Mouse (Mus musculus) adrenal gland, postnatal 4 days (tissue): ENCODE data around the gene Zfp282. TPM values are rescaled to one million over a fixed set of nuclear protein-coding genes. Genes with fewer than 3 reads are reported as not detected.

Source experiments
- DNase-seq, 2 experiments: peaks; one replicate each; pipeline ENCODE4 v3.0.0; 2021 to 2022; ENCODE audit warnings: low spot score in 2 of 2, mixed read lengths in 2 of 2
- total RNA-seq, 2 experiments: library from RNA; stranded (reverse); gene quantifications; 2 replicates each; pipeline ENCODE4 v1.2.3; 2021

Zfp282 gene
- total RNA-seq, 2 experiments from 2014 or later, result 19.7 to 19.8 TPM

DNA sequence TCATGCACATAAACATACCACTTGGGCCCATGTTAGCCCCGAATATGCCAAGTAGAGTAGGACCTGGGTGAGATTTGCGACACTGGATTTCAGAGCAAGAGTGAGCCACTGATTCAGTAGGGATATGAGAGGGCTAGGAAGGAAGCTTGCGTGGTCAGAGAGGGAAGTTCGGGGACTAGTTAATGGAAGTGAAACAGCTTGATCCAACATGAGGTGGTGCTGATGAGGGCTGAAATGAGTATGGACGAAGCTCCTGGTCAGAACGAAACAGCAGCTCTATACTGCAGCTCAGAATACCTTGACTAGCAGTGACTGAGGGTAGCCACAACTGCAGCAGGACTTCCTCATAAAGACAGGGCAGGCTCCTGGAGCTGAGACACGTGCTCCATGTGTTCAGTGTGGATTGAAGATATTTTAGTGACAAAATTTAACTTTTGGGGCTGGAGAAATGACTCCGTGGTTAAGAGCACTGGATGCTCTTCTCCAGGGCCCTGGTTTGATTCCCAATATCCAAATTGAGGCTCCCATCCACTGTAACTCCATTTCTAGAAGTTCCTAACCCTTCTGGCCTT, 11.9 kb downstream of the Zfp282 start:
- DNase-seq, result no peak

DNA sequence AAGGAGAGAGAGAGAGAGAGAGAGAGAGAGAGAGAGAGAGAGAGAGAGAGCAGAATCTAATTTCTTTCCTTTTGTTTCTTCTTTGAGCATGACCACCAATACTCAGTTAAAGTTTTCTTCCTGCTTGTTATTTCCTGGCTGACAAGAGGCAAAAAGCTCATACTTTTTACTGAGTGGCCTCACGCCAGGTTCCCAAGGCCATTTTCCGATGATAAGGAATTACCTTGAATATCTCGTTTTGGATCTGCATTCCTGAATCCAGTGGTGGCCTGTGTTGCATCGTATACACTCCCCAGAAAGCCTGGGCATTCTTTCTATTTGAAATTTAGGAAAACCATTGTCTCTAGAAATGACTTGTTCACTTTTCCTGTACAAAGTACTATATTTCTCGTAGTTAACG, 22.4 kb downstream of the Zfp282 start:
- no peak for DNase-seq

DNA sequence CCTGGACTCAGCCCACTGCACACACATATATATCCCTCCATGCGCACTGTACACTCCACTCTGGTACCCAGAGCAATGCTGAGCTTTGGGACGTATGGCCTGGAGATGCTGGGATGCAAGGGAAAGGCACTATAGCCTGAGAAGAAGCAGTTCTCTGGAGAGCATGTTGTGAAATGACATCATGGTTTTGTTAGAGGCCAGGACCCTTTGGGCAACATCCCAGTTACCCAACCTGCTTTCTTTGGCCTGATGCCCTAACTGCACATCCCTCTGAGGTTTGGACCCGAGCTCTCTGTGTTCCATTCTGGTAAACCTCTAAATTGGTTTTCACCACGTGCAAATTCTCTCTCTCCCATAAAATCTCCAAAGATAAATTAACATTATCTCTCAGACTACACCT, 26.6 kb downstream of the Zfp282 start:
- no peak for DNase-seq

DNA sequence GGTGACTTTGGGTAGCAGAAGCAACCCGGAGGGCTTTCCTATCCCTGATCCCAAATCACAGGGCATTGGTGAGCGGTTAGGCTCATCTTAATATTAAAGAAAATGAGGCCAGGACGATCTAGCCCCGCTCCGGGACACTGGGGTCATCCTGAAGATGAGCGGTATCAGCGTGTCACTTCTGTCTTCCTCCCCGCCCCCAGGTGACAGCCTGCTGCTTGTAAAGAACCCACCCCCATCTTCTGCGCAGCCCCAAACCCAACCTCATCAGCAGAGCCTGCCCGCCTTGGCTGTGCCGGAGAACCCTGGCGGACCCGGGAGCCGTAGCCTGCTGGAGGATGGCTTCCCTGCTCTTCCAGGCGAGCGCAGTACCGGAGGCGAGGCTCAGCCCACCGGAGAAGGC, 27.4 kb downstream of the Zfp282 start:
- no peak for DNase-seq

DNA sequence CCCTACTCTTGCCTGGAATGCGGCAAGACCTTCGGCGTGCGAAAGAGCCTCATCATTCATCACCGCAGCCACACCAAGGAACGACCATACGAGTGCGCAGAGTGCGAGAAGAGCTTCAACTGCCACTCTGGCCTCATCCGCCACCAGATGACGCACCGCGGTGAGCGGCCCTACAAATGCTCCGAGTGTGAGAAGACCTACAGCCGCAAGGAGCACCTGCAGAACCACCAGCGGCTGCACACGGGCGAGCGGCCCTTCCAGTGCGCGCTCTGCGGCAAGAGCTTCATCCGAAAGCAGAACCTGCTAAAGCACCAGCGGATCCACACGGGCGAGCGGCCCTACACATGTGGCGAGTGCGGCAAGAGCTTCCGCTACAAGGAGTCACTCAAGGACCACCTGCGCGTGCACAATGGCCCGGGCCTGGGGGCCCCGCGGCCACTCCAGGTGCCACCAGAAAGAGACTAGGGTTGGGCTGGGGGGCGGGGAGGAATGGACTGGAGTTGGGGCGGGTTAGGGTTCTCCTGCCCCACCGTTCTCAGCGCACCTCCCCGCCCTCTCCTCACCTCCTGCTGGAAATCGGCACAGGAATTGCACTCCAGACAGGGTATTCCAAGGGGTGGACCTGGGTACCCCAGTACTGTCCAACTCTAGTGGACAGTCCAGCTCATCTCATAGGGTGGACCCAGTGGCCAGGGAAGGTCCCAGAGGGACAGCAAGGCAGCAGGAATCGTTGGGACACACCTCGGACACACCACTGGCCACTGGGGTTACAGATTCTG, 28.1 kb downstream of the Zfp282 start:
- DNase-seq, result no peak

DNA sequence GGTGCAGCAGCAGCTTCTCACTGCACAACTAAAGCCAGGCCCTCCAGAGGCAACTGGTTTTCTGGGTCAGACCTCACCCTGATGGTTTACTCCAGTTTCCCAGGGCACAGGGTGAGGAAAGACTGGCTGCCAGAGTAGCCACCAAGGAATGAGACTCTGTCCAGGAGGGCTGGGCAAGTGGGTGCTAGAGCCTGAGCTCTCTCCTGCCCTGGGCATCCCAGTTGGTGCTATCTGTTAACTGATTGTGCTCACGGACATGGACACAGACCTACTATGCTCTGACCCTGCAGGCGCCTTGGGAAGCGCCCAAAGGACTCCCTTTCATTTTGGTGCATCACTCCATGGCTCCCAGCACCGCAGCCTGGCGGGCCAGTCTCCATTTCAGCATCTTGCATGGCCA, 29.3 kb downstream of the Zfp282 start:
- no peak for DNase-seq

DNA sequence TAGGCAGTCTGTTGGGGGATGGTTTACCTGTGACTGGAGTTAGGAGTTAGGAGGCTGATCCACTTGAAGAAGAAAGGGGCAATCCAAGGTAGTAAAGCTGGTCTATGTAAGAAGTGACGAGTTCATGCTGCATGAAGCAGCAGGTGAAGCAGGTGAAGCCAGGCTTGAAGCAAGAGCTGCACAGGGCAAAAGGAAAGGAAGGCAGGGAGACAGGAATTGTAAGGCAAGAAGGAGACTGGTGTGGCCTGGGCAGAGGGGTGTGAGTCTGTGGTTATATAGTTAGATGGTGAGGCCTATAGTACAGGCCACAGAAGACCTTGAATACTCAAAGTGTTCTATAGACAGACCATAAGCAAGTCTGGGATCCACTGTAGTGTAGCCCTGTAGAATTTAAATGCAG, 32.0 kb downstream of the Zfp282 start:
- DNase-seq, result no peak

DNA sequence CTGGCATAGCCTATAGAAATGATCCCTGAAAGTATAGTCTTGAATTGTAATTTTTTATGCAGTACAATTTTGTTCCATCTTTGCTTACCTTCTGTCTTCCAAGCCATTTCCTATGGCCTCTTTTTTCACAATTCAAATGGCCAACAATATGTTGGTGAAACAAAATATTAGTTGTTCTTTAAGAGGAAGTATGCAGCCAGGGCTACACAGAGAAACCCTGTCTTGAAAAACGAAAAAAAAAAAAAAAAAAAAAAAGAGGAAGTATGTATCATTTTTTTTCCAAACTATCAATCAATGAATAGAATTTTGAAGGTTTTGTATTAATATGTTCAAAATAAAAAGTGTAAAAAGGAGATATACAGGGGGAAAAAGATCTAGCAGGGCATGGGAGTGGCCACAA, 34.6 kb downstream of the Zfp282 start:
- DNase-seq, result no peak

DNA sequence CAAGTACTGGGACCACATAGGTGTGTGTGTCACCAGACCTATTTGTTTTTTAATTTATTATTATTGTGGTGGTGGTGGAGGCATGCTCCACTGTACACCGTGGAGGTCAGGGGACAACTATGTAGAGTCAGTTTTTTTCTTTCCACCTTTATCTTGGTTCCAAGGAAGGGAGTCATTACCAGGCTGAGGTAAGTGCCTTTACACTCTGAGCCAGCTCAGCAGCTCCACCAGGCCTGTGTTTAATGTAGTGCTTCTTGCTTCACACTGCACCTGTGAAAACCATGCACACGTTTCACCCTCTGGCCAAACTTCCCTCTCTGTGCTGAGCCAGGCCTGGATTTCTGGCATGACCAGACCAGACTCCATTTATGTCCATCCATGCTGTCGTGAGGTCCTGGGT, 36.0 kb downstream of the Zfp282 start:
- no peak for DNase-seq

DNA sequence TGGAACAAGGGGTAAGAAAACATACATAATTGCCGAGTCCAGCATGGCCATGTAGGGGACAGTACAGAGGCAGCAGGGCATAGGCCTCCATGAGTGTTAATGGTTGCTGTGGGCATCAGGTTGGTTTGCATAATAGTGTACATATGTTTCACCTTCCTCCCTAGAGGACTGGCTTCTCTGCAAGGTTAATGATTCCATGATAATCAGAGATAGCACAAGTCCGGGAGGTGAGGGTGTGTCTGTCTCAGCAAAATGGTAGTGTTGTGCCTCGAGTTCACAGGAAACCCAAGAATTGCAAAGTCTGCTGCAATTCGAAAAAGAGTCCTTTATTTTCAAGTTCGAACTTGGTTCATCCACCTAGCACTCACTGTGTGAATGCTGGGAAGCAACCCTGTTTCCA, 40.0 kb downstream of the Zfp282 start:
- DNase-seq, result no peak

DNA sequence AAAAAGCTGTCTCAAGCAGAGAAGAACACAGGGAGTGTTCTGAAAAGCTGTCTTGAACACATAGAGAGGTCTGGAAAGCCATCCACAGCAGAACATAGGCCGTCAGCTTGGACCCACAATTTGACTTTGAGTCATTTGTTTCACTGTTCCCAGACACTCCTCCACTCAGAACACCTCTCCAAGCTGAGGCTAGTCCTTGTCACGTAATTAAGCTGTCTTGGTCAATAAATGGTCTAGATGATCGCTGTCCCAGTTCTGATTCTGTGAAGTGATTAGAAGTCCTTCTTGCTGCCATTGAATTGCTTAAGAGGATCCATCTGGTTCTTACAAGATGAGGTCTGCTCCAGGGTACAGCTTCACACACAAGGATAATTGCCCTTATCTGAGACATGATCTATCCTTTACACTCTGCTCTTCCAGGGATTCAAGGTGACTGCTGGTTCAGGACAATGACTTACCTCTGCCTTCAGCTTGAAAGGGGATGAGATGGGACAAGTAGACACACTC, 41.8 kb downstream of the Zfp282 start:
- no peak for DNase-seq

DNA sequence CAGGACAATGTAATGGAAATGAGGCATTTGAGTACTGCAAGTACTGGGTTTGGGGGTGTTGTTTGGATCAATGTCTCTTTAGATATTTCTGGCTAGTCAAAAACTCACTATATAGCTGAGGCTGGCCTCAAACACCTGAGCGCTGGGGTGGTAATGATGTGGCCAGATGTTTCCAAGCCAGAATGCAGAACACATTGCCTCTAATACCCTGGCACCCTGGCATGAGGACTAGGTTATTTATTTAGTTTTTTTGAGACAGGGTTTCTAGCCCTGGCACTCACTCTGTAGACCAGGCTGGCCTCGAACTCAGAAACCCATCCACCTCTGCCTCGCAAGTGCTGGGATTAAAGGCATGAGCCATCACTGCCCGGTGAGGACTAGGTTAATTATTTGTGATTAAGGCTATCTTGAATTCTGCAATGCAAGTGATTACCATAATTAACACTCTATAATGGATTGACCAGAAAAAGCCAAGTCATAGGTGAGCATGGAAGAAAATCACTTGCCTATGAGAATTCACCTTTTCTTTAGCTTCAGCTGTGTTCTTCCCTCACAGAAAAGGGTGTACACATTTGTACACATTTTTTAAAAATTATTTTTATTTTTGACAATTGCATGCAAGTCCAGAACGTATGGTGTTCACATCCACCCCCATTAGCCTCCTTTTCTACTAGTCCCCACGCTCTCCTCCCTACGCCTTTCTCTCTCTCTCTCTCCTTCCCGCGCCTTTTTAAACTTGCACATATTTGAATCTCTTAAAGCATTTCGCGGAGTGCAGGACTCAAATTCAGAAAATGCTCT, 42.8 kb downstream of the Zfp282 start:
- no peak for DNase-seq

DNA sequence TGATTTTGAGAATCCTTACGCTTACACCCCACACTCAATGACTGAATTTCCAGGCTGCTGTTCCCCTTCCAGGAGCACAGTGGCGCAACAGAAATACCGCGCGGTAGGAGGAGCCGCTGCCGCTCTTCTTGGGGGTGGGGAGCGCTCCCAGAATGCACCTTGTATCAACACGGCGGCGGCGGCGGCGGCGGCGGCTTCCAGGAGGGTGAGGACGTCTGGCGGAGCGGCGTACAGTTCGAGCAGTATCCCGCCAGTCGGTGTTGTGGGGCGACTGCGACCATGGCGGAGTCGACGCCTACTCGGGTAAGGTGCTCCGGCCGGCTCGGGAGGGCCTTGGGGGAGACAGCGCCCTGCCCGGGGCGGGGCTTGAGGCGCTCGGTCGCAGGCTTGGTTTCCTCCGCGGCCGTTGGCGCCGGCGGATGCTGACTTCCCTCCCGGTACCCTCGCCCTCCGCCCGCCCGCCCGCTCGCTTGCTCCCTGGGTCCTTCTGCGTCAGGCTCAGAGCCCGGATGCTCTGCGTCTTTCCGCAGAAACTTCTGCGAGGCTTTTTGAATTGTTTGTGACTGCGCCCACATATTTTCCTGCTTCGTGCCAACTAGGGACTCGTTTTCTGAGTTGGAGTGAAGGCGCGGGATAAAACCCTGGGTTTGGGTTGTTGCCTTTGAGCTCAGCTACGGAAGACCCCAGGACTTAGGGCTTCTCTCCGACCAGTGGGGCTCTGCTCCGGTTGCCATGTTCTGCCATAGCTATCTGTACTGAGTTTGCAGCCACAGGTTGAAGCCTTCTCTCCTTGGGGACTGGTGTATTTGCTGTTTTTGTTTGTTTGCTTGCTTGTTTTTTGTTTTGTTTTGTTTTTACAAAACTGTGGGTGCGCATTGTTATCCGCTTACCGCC, 43.7 kb downstream of the Zfp282 start, which contains the start of gene Zfp212:
Gene Zfp212 (plus strand): TSS at position 30 of the 894 bp plus-strand sequence.
- peak; percentile 69 to 76 for DNase-seq

DNA sequence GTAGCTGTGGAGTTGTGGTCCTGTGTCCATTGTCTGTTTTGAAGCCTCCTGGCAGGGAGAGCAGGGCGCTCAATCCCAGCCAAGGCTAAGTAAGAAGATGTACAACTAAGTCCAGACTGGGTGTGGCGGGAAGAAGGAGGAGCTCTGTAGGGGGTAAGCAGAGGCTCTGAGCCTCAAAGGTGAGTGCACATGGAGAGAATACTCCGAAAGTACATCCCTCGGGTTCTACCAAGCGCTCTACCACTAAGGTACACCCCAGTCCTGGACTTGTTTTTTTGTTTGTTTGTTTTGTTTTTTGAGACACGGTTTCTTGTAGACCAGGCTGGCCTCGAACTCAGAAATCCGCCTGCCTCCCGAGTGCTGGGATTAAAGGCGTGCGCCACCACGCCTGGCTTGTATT, 65.5 kb downstream of the Zfp282 start:
- DNase-seq, result no peak

DNA sequence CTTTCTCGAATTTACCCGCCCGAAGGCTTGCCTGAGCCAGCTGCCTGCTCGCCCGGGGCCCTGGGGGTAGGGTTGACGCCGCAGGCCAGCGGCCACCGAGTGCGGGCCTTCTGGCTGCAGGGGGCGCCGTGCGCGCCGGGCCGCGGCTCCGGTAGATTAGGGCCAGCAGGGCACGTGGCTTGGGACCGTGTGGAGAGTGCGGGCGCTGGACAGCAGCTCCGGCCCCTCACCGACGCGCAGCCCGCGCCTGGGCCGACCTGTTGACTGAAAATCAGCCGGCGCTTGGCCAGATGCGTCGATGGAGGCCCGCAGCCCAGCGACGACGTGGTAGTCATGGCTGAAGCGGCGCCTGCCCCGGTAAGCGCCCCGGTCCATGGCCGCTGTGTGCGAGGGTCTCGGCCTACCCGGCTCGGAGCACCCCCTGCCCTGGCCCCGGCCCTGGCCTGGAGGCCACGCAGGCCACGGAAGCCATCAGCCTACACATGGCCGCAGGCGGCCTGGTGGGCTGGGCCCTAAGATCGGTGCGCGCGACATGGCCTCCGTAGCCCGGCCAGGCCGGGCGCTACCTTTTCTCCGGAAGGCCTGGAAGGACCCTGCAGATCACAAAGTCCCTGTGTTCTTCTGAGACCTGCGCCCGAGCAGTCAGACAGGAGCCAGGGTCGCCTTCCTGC, 66.2 kb downstream of the Zfp282 start:
- DNase-seq, result peak; percentile 43 to 47

DNA sequence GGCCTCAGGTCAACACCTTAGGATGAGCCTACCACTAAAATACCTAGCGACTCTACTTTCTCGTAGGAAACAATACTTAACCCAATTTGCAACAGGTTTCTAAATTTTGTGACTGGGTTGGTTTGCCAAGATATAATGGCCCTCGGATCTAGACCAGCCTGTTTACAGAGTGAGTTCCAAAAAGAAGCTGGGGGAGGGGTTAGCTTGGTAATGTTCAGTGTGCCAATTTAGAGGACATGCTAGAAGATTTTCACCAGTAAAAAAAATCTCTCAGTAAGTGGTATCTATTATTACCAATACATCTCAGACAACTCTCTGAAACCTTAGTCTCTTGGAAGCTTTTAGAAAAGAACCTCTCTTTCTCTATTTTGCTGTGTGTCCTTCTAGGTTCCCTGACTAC, 66.7 kb downstream of the Zfp282 start:
- no peak for DNase-seq

DNA sequence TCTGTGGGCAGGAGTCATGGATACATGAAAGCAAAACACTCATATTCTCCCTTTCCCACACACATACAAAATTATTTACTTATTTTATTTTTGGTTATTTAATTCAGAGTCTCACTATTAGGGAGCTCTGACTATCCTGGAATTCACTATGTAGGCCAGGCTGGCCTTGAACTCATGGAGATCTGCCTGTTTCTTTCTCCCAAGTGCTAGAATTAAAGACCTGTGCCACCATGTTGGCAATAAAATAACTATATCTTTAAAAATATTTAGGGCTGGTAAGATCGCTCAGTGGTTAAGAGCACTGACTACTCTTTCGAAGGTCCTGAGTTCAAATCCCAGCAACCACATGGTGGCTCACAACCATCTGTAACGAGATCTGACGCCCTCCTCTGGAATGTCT, 70.4 kb downstream of the Zfp282 start:
- DNase-seq, result no peak

DNA sequence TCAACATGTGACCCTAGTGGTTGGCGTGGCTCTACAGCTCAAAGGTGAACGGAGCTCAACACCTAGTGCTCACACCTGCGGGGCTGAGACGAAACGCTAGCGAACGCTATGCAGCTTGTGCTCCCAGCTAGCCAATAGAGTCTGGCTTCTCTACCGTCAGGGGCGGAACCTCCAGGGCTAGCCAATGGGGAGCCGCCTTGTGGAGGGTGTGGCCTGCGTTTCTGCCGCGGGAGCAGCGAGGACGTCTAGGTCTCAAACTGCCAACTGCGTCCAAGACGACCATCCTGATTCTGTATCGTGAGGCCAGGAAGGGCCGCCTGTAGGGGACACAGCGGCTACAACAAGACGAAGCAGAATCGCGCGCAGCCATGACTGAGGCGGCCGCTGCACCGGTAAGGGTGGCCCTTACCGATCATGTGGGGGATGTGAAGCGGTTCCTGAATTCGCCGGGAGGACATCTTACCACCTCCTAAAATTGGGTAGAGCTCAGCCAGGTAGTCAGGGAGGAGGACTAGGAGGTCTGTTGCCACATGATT, 76.3 kb downstream of the Zfp282 start, which contains the start of gene Zfp956:
Gene Zfp956 (plus strand): TSS at position 200 of the 536 bp plus-strand sequence.
- peak; percentile 80 to 87 for DNase-seq

DNA sequence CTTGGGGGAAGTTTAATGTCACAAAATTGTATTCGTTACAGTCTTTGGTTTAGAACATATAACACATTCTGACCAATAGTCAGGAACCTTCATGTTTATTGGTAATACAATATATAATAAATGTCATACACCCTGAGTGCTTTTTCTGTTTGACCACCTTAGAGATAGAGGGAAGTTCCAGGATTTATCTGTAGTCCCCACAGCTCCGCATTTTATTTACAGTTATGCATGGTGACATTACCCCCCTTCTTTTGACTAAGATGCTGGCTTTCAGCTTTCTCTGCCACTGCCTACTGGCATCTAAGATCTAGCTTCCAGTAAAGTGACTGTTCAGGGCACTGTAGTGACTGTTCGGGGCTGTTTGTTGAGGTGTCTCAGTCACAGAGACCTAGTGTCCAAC, 77.4 kb downstream of the Zfp282 start:
- DNase-seq, result no peak

DNA sequence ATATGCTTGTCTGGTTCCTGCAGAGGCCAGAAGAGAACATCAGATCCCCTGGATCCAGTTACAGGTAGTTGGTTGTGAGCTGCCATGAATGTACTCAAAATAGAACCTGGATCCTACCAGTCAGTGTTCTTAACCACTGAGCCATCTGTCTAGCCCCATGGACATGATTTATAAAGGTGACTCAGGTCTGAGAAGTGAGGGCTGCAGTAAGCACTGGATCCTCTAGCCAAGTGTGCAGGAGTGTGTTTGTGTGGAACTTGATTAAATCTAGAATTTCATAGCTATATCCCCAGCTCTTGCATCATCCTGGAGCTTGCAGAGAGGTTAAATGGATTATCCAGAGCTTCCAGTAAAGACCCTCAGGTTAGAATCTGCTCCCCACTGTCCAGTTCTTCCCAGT, 80.8 kb downstream of the Zfp282 start:
- no peak for DNase-seq
